Mouse (Mus musculus) granulocyte monocyte progenitor cell, adult 5-6 weeks (primary cell): Measurements from ENCODE around the gene Phactr2. TPM values are rescaled to one million over a fixed set of nuclear protein-coding genes. Genes with fewer than 3 reads are reported as not detected.
"Not testable (repeated sequence)": the region's sequence is repeated elsewhere in the genome, so short reads cannot be mapped to it uniquely, and the experiment has no call there.

Source experiments
- ATAC-seq: replicated peaks from 2 replicates; pipeline ENCODE4 v1.8.0; 2016; ENCODE audit warnings: mild to moderate bottlenecking, moderate TSS enrichment, inconsistent platforms; ENCODE audit not compliant: poor library complexity, severe bottlenecking
- total RNA-seq, 2 experiments: library from RNA; stranded (forward) in 1 of 2; stranded (reverse) in 1 of 2; fragments of 200-712, 200-1000 nt in 1 of 2; fragments of >200 nt in 1 of 2; fragmentation: Nextera tagmentation in 1 of 2; gene quantifications; 2 replicates each; pipeline ENCODE4 v1.2.3; 2014 to 2017

Gene Phactr2
- total RNA-seq, 2 experiments from 2014 or later: 15.8 to 27.3 TPM

GRCm38 (mm10) chr10:13233143-13233622 lies 241.0 kb downstream of the Phactr2 start:
- no peak for ATAC-seq

- no peak for ATAC-seq
Measured at GRCm38 (mm10) chr10:13232443-13233142, 241.6 kb downstream of the Phactr2 start.

GRCm38 (mm10) chr10:13230716-13231115 lies 243.5 kb downstream of the Phactr2 start:
- ATAC-seq: no peak

GRCm38 (mm10) chr10:13225377-13226063 lies 248.7 kb downstream of the Phactr2 start:
- ATAC-seq: no peak

GRCm38 (mm10) chr10:13222135-13222534 lies 252.1 kb downstream of the Phactr2 start:
- no peak for ATAC-seq

GRCm38 (mm10) chr10:13220061-13220460 lies 254.2 kb downstream of the Phactr2 start:
- ATAC-seq: no peak

- no peak for ATAC-seq
Measured at GRCm38 (mm10) chr10:13213956-13214355, 260.3 kb downstream of the Phactr2 start.

- ATAC-seq: no peak
Measured at GRCm38 (mm10) chr10:13212829-13213228, 261.4 kb downstream of the Phactr2 start.

- ATAC-seq: no peak
Measured at GRCm38 (mm10) chr10:13212326-13212725, 261.9 kb downstream of the Phactr2 start.

- ATAC-seq: no peak
Measured at GRCm38 (mm10) chr10:13209930-13210637, 264.1 kb downstream of the Phactr2 start.

- ATAC-seq: no peak
Measured at GRCm38 (mm10) chr10:13209506-13209905, 264.7 kb downstream of the Phactr2 start.

- no peak for ATAC-seq
Measured at GRCm38 (mm10) chr10:13209061-13209460, 265.2 kb downstream of the Phactr2 start.

- peak; percentile 65 for ATAC-seq
Measured at GRCm38 (mm10) chr10:13201741-13202293, 272.4 kb downstream of the Phactr2 start.

GRCm38 (mm10) chr10:13200862-13201261 lies 273.4 kb downstream of the Phactr2 start:
- ATAC-seq: peak; percentile 49; the same call in 1 of the 2 replicates

GRCm38 (mm10) chr10:13199234-13199633 lies 275.0 kb downstream of the Phactr2 start:
- peak; percentile 81 for ATAC-seq

GRCm38 (mm10) chr10:13196872-13197507 lies 277.2 kb downstream of the Phactr2 start:
- no peak for ATAC-seq

- not testable (repeated sequence) for ATAC-seq
Measured at GRCm38 (mm10) chr10:13193496-13193895, 280.7 kb downstream of the Phactr2 start.

- ATAC-seq: peak; percentile 99
Measured at GRCm38 (mm10) chr10:13192731-13193351, 281.4 kb downstream of the Phactr2 start, which contains the start of gene Ltv1. TSS of gene Ltv1 (minus strand) at chr10:13193168.

- no peak for ATAC-seq
Measured at GRCm38 (mm10) chr10:13189881-13190280, 284.3 kb downstream of the Phactr2 start.

GRCm38 (mm10) chr10:13186754-13187153 lies 287.5 kb downstream of the Phactr2 start:
- no peak for ATAC-seq
